Mouse (Mus musculus): ENCODE data around the gene Scgb1a1. TPM values are rescaled to one million over a fixed set of nuclear protein-coding genes. Genes with fewer than 3 reads are reported as not detected.

The Scgb1a1 gene
- not detected for total RNA-seq (2023)

GRCm38 (mm10) chr19:9087821-9088220 lies at the start of gene Scgb1a1:
Gene Scgb1a1 (minus strand): TSS chr19:9087958.

GRCm38 (mm10) chr19:9135512-9136331 lies 48.0 kb upstream of the Scgb1a1 start, which contains the start of gene Asrgl1:
Gene Asrgl1 (minus strand): TSS chr19:9135636.

Other genes starting within 250 kb of the Scgb1a1 start
- gene Gng3, start 248.8 kb downstream of the Scgb1a1 start, total RNA-seq (2023): not detected
- 0.91 TPM for gene Lrrn4cl, start 237.2 kb downstream of the Scgb1a1 start, total RNA-seq (2023)
- 116 TPM for gene Ubxn1, start 216.5 kb downstream of the Scgb1a1 start, total RNA-seq (2023)
- 36.2 TPM for gene Uqcc3, start 207.0 kb downstream of the Scgb1a1 start, total RNA-seq (2023)
- gene Lbhd1, start 204.2 kb downstream of the Scgb1a1 start, total RNA-seq (2023): 9.4 TPM
- gene Gm49403, start 204.0 kb downstream of the Scgb1a1 start, total RNA-seq (2023): not detected
- gene 1810009A15Rik, start 199.1 kb downstream of the Scgb1a1 start, total RNA-seq (2023): 25.8 TPM
- 3.8 TPM for gene Gm49416, start 199.0 kb downstream of the Scgb1a1 start, total RNA-seq (2023)
- gene Ints5, start 195.0 kb downstream of the Scgb1a1 start, total RNA-seq (2023): 18.6 TPM
- 134 TPM for gene Ganab, start 189.9 kb downstream of the Scgb1a1 start, total RNA-seq (2023)
- gene B3gat3, start 167.6 kb downstream of the Scgb1a1 start, total RNA-seq (2023): 41.9 TPM
- gene Rom1, start 158.6 kb downstream of the Scgb1a1 start, total RNA-seq (2023): 3.0 TPM
- gene Eml3, start 158.4 kb downstream of the Scgb1a1 start, total RNA-seq (2023): 70.7 TPM
- gene Mta2, start 146.1 kb downstream of the Scgb1a1 start, total RNA-seq (2023): 172 TPM
- gene Tut1, start 134.1 kb downstream of the Scgb1a1 start, total RNA-seq (2023): 39.7 TPM
- 533 TPM for gene Eef1g, start 120.9 kb downstream of the Scgb1a1 start, total RNA-seq (2023)
- gene Ahnak, start 98.7 kb downstream of the Scgb1a1 start, total RNA-seq (2023): 74.3 TPM
- gene Asrgl1, start 47.7 kb upstream of the Scgb1a1 start, total RNA-seq (2023): 14.4 TPM

Data from CD4-positive naive resting alpha-beta T cell, adult 76 days (primary cell).